Mouse (Mus musculus): ENCODE results near the gene Ubox5.

Gene Ubox5

GRCm38 (mm10) chr2:130634006-130634738 lies 4.3 kb upstream of the Ubox5 start:
- no peak for DNase-seq (ENCODE audit: low spot score)

- no peak for DNase-seq (ENCODE audit: low spot score)
Measured at GRCm38 (mm10) chr2:130632887-130633675, 3.2 kb upstream of the Ubox5 start.

- DNase-seq (ENCODE audit: low spot score) = no peak
Measured at GRCm38 (mm10) chr2:130632416-130632815, 2.6 kb upstream of the Ubox5 start.

- peak; percentile 40 for DNase-seq (ENCODE audit: low spot score)
Measured at GRCm38 (mm10) chr2:130629080-130629838, 579 bp downstream of the Ubox5 start.

- DNase-seq (ENCODE audit: low spot score) = no peak
Measured at GRCm38 (mm10) chr2:130628424-130628823, 1.4 kb downstream of the Ubox5 start.

- DNase-seq (ENCODE audit: low spot score) = no peak
Measured at GRCm38 (mm10) chr2:130618972-130619371, 10.9 kb downstream of the Ubox5 start.

- DNase-seq (ENCODE audit: low spot score) = no peak
Measured at GRCm38 (mm10) chr2:130613091-130613490, 16.7 kb downstream of the Ubox5 start.

- DNase-seq (ENCODE audit: low spot score) = no peak
Measured at GRCm38 (mm10) chr2:130602195-130602594, 27.6 kb downstream of the Ubox5 start.

GRCm38 (mm10) chr2:130598399-130598798 lies 31.4 kb downstream of the Ubox5 start:
- no peak for DNase-seq (ENCODE audit: low spot score)

GRCm38 (mm10) chr2:130597601-130598010 lies 32.2 kb downstream of the Ubox5 start:
- peak; percentile 52 for DNase-seq (ENCODE audit: low spot score)

- no peak for DNase-seq (ENCODE audit: low spot score)
Measured at GRCm38 (mm10) chr2:130595596-130595995, 34.2 kb downstream of the Ubox5 start.

GRCm38 (mm10) chr2:130591016-130591415 lies 38.8 kb downstream of the Ubox5 start:
- no peak for DNase-seq (ENCODE audit: low spot score)

- DNase-seq (ENCODE audit: low spot score) = no peak
Measured at GRCm38 (mm10) chr2:130589761-130590160, 40.1 kb downstream of the Ubox5 start.

- DNase-seq (ENCODE audit: low spot score) = no peak
Measured at GRCm38 (mm10) chr2:130589157-130589556, 40.7 kb downstream of the Ubox5 start.

GRCm38 (mm10) chr2:130588373-130588772 lies 41.5 kb downstream of the Ubox5 start:
- DNase-seq (ENCODE audit: low spot score) = no peak

GRCm38 (mm10) chr2:130586016-130586415 lies 43.8 kb downstream of the Ubox5 start:
- no peak for DNase-seq (ENCODE audit: low spot score)

GRCm38 (mm10) chr2:130583902-130584560 lies 45.8 kb downstream of the Ubox5 start:
- DNase-seq (ENCODE audit: low spot score) = no peak

GRCm38 (mm10) chr2:130582552-130582951 lies 47.3 kb downstream of the Ubox5 start, which contains the start of gene Avp:
Gene Avp, minus strand, starts transcription at chr2:130582554.
- no peak for DNase-seq (ENCODE audit: low spot score)

- DNase-seq (ENCODE audit: low spot score) = no peak
Measured at GRCm38 (mm10) chr2:130581201-130581600, 48.6 kb downstream of the Ubox5 start.

- no peak for DNase-seq (ENCODE audit: low spot score)
Measured at GRCm38 (mm10) chr2:130579791-130580190, 50.0 kb downstream of the Ubox5 start.

- DNase-seq (ENCODE audit: low spot score) = no peak
Measured at GRCm38 (mm10) chr2:130578148-130578547, 51.7 kb downstream of the Ubox5 start.

GRCm38 (mm10) chr2:130577632-130578031 lies 52.2 kb downstream of the Ubox5 start:
- DNase-seq (ENCODE audit: low spot score) = no peak

All from MN1 (cell line).